Mouse (Mus musculus) embryonic fibroblast, embryonic 13.5 days (primary cell): Measurements from ENCODE around the gene Hoxd3.

Source experiments
- CTCF ChIP-seq: IDR thresholded peaks from 2 replicates; pipeline ENCODE4 v1.5.1; 2011; ENCODE audit warnings: mild to moderate bottlenecking, control low read depth, low read length, moderate library complexity, borderline replicate concordance; ENCODE audit not compliant: insufficient read depth
- POLR2A ChIP-seq: IDR thresholded peaks from 2 replicates; pipeline ENCODE4 v1.6.1; 2011; ENCODE audit warnings: low read depth, mild to moderate bottlenecking, control low read depth, low read length, moderate library complexity

DNA sequence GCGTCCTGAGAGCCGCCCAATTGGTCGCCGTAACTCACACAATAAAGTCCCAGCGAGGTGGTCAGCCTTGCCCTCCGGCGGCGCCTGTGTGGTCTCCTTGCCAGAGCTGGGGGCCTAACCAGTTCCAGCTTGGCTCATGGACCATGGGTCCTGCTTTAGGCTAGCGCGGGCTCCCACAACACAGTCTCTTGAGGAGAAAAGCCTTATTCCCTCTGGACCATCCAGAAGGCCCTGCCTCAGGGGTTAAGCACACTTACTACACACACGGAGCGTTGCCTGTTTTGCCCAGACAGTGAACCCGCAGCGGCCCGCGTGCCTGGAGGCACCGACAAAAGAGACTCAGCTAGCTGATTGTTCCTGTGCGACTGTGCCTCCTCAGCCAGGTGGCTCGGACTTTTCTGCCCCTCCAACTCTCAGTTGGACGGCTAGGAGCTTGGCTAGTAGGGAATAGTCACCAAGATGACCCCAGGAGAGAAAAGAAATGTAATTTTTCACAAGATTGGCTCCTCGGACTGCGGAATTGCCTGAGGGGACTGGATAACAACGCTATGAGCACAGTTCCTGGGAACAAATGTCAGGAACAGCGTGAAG is 37.8 kb upstream of the Hoxd3 start:
- TF ChIP-seq CTCF (no peak), POLR2A (no peak)
